Mouse (Mus musculus): ENCODE measurements around the gene Gm20547.
A peak's percentile ranks its signal among the peaks of the same experiment; 100 is the strongest.
"Not testable (repeated sequence)": the region's sequence is repeated elsewhere in the genome, so short reads cannot be mapped to it uniquely, and the experiment has no call there.

Gm20547 gene

DNA sequence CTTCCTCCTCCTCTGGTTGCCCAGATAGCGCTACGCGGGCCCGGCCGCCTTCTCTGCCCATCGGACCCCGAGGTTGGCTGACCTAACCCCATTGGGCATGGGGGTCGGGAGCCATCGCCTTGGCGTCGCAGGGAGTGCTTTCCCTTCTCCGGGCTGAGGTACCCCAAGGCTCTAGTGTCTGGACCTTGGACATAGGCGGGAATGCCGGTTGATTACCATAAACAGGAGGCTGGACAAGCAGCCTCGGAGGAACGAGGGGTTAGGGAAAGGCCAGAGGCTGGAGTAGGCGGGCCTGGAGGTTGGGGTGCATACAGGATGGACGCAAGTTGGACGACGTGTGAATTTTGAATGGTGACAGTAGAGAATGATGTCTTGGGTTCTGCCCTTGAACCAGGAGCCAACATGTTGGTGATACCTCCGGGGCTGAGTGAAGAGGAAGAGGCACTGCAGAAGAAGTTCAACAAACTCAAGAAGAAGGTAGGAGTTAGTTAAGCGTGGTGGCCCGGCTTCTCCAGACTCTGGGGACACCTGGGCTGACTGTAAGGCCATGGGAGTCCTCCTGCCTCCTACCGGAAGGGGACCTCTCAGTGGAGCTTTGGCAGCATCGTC lies 31.2 kb downstream of the Gm20547 start:
- DNase-seq: no peak

DNA sequence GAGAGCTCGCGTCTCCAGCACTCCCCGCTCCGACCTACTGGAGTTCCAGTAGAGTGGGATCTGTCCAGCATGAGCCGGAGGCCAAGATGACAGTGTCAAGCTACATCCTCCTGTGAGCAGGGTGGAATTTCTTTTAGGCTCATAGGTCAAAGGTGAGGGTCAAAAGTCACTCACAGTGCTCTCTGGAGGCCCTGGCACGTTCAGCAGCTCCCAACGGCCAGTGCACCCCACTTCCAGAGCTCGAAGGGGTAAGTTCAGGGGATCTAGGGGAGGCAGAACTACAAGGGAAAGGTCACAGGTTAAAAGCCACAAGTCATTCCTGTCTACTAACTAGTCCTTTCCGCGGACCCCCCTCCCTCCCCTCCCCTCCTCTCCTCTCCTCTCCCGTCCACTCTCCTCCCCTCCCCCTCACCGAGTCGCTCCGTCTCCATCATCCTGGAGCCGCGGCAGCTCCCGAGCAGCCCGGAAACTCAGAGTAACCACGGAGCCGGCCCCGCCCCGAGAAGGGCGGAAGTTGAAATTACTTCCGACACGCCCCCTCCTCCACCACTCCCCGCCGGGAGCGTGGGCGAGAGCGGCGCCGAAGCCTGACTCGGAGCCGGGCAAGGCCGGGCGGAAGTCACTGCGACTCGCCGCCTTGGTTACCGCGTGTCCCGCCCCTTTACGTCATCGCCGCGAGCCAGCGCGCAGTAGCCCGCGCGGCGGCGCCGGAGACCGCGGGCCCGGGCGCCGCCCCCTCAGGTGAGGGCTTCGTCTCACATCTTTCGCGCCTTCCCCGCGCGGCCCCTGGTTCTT lies 31.9 kb downstream of the Gm20547 start, which contains the start of the genes Skiv2l and Nelfe:
Gene Skiv2l, minus strand, starts transcription at position 489 of the 795 bp plus-strand sequence.
Gene Nelfe, plus strand, starts transcription at position 670 of the 795 bp plus-strand sequence.
- peak; percentile 98 for DNase-seq

DNA sequence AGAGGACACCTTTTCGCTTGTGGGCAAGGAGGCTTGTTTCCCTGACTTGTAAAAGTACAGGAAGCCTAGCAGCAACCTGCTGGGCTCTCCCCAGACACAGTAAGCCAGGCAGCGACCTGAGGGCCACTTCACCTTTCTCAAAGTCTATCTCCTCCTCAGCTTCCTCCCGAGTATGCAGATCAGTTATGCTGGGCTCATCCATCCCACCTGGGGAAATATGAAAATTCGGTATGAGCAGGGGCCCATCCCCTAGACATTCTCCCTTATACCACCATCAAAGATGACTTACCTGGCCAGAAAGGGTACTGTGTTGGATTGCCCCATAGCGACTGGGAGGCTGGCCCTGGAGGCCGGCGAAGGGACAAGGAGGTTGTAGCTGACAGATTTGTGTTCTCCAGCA lies 34.2 kb downstream of the Gm20547 start:
- no peak for DNase-seq

DNA sequence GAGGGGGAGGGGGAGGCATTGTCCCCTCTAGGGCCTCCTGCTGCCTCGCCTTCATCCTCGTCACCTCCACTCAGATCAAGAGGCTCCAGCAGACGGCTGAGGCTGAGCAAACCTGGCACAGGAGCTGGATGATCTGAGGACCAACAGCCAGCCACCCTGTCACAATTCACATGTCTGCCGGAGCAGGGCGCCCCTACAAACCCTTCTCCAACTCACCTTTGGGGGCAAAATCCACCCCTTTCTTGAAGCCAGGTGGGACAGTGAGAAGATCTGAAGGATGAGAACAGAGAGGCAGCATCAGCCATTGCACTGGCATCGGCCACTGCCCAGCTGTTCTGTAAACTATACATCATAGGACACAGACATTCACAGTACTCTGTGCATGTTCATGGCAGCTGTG lies 34.6 kb downstream of the Gm20547 start:
- no peak for DNase-seq

DNA sequence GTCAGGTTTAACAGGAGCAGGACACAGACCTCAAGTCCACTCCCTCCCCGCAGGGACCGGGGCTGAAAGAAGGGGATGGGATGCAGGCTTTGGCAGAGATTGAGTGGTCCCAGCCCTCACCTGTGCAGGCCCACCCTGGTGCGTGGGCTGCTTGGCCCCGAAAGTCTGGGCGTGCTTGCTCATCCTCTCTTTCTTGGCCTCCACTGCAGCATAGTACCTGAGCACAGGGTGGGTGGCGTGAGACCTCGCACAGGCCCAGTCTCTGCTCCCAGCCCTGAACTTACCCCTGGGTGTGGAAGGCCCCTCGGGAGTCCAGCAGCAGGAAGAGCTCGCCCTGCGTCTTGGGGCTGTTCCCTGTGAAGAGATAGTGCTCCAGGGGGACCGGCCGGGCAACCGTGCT lies 37.0 kb downstream of the Gm20547 start:
- no peak for DNase-seq

DNA sequence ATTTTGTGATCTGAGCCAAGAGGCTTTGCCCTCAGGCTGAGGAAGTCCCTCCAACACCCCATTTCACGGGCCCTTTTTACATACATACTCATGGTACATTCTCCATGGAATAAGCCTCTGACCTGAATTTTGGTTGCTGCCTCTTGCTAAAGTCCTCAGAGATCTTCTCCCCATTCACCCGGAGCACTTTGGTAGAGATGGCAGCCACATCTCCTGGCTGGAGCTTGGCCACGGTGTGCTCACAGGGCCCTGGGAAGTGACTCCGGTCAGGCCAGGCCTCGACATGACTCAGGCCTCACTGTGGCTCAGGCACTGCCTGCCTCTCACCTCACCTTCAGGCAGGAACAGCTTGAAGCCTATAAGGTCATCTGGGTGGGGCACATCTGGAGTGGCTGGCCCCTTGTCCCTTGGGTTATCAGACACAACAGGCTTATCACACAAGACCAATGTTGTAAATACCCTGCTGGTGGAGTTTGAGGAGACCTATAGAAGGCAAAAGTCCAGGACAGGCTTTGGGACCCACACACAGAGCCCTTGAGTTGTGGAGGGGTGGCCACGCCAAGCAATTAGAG lies 41.0 kb downstream of the Gm20547 start:
- peak; percentile 40 for DNase-seq

DNA sequence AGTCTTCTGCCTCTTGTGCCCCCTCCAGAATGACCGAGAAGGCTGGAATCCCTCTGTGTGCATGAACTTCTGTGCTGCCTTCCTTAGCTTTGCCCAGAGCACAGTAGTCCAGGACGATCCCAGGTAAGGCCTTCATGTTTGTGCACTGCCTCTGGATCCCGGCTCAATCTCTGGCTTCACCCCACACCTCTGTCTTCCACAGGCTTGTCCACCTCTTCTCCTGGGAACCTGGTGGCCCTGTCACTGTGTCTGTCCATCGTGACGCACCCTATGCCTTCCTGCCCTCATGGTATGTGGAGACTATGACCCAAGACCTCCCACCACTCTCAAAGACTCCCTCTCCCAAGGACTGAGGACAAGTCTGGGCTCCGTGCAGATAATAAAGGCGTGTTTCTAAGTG lies 43.1 kb downstream of the Gm20547 start:
- no peak for DNase-seq

DNA sequence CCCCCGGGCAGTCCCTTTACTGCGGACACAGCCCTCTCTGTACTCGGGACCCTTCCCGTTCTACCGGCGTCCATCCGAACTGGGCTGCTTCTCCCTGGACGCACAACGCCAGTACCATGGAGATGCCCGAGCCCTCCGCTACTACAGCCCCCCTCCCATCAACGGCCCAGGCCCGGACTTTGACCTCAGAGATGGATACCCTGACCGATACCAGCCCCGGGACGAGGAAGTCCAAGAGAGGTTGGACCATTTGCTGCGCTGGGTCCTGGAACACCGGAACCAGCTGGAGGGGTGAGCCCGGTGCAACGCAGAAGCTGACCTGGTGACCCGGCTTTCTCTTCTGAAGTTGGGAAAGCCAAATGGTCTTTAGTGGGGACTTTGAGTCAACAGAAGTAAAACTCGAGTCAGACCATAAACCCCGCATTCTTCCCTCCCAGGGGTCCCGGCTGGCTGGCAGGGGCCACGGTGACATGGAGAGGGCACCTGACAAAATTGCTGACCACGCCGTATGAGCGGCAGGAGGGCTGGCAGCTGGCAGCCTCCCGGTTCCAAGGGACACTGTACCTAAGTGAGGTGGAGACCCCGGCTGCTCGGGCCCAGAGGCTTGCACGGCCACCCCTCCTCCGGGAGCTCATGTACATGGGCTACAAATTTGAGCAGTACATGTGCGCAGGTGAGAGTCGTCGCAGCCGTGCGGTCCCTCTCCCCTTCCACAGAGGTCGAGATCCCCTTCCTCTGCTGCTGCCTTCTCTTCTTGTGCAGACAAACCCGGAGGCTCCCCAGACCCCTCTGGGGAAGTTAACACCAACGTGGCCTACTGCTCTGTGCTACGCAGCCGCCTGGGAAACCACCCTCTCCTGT lies 44.1 kb downstream of the Gm20547 start:
- DNase-seq: no peak

DNA sequence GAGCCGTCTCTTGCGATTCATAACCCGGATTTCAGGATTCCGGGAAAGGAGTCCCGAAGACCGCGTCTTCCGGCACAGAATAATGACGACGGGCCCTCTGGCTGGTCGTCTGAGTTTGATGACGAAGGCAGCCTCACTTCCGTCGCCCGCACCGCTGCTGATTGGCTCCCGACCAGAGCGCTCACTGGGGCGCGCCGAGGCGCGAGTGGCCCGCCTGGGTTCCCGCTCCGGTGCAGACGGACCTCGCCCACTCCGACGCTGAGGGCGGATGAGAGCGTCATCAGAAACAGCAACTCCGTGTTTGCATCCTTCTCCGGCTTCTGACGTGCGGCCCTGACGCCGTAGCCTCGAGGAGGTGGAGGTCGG lies 45.0 kb downstream of the Gm20547 start, which contains the start of the genes Stk19 and Dxo:
Gene Stk19, minus strand, starts transcription at position 90 of the 366 bp plus-strand sequence.
Gene Dxo, plus strand, starts transcription at position 164 of the 366 bp plus-strand sequence.
- DNase-seq: peak; percentile 96

DNA sequence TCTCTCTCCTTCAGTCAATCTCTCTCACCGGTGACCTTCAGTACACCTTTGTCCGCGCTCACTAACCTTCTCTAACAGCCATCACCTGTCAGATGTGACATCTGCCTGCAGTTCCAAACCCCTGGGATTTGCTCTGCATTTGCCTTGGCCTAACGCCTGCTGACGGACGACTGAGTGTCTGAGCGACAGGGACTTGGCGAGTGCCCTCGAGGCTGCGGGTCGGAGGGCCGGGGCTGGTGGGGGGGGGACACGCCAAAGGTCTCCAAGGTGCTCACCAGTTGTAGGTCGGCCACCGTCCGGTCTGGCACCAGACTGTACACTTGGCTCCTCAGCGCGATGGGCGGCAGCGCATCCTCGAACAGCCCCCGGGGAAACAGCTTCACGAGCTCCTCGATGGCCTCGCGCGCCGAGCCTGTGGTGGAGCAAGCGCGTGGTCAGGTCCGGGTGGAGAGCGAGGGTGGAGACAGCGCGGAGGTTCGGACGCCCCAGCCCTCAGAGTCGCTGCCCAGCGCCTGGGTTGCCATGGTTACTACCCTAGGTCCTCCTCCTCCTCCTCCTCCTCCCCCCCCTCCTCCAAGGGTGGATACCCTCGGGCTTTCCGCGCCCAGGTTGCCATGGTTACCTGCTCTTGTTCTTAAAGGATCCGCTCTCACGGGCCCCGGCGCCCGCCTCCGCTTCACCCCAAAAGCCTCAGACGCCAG lies 45.5 kb downstream of the Gm20547 start:
- DNase-seq: peak; percentile 84

DNA sequence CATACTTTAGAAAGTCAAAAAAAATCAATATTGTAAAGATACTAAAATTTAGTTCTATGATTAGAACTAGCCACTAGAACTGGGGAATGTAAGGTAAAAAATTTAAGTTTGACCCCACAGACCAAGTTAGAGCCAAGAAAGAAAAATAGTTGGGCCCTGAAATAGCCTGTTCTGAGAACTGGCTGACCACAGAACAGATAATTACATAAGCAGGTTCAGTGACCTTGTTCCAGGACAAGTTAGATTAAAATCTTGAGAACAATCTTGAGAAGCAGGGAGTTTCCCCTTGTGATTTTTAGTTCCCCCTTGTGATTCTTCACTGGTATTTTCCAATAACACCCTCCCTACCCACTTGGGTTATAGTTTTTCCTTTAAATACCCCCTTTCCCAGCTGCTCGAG lies 51.1 kb downstream of the Gm20547 start:
- not testable (repeated sequence) for DNase-seq

DNA sequence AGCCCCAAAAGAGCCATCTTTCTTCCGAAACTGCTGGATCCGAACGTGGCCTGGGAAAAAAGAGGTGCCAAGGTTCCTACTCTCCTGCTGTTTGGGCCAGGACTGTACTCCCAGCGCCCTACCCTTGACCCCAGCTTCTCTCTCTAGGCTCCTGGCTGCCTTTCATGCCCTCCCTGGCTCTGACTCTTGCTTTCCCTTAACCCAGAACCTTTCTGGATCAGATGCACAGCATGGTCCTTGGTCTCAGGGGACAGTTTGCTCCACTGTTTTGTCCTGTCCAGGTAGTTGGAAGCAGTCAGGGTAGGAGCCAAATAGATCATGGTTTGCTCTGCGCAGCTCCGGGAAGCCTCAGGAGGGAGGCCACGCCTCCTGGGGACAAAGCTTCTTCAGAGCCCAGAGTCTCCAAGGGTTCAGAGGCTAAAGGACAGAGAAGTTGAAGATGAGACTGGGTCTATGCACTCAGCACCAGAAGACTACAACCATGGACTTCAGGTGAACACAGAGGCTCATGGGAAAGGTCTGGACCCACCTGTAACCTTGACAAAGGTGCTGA lies 66.9 kb downstream of the Gm20547 start:
- DNase-seq: no peak

DNA sequence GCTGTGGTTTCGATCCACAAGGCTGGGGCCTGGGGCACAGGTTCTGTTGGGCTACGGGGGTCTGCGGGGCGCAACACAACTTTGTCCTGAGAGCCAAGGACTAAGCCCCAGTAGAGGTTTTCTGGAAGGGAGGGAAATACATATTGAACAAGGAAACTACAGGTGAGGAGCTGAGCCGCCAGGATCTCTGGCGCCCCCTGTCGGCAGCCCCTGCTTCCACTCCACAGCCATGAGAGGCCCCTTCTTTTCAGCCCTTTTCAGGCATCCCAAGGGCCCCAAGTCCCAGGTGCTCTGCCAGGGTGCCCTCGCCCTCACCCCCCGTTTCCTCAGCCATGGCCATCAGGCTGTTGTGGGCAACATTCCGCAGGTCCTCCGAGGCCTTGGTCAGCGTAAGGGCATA lies 68.1 kb downstream of the Gm20547 start:
- peak; percentile 52 for DNase-seq

DNA sequence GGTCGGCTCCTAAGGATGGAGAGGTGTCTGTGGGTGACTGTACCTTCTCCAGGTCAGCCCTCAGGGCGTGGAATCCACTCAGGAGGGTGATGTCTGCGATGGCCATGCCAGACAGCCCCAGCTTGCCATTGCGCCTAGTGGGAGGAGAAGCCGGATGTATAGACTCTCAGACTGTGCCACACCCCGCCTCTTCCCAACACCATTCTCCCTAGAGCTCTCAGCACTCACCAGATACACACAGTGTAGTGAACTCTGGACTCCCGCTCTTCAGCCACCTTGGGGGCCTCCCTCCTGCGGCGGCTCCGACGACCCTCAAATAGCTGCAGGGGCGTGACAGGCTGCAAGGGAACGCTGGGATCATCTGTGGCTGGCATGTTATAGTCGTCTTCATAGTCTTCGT lies 70.6 kb downstream of the Gm20547 start:
- DNase-seq: no peak

DNA sequence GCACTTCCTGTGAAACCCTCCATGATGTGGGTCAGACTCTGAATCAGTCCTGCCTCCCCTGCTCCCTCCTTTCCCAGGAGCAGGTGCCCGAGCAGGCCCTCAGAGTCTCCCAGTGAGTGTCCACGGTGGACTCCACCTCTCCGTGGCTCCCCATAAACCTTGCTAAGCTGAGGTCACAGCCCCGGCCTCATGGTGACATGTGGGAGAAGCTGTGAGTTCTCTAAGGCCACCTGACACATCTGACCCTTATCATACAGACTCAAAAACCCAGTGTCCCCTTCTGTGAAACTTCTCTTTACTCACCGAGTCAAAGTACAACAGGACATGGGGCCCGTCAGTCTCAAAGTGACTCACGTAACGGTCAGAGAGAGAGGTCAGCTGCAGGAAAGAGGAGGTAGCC lies 71.0 kb downstream of the Gm20547 start:
- not testable (repeated sequence) for DNase-seq

DNA sequence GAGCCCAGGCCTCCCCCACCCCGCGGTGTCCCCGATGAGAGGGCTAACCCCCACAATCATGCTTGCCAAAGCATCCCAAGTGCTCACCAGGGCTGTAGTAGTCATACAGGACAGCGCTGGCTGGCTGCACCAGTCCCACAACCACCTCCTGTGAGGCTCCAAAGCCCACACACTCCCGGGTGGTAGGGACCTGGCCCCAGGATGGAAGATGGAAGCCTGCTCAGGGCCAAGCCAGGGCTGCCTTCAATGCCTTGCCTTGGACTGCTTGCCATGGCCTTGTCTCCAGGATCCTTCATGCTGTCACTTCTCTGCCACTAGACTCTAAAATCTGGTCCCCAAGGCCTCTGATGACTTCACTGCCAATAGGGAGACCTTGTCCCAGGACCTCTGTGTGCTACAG lies 71.4 kb downstream of the Gm20547 start:
- DNase-seq: not testable (repeated sequence)

DNA sequence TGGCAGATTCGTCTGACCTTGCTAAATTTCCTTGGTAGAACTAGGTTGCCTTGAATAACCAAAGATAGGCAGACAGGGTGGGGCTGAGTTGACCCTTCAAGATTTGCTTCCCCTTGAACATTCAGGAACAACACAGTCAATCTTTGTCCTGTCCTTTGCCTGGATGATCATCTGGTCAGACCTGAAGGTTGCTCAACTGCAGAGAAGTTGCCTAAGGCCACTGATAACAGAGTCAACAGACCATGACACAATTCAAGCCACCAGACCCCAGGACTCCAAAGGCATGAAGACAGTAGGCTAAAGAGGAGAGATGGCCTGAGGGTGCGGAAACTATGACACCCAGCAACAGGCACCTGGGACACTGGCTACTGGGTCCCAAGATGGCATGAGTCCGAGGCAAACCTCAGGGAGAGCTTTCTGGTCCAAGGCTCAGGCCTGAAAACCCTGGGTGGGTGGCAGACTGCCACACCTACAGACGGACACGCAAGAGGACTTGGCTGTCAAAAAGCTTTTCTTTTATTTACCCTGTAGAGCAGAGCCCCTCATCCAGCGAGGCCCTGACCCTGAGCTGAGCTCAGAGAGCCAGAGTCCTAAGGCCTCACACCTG lies 73.1 kb downstream of the Gm20547 start:
- DNase-seq: no peak

DNA sequence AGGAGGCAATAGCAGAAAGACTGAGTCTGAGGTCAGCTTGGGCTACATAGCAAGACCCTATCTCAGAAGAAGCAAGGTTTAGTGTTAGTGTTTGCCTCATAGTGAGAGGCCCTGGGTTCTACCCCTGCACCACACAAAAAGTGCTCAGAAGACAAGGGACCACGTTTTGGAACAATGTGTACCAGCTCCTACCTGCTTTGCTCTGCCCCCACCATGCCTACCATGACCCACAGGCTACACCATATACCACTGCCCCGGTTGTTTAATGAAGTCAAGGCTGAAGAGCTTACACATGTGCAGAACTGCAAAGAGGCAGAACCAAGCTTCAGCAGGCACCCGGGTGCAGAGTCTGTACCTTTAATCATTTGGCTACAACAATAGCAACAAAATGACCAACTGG lies 74.7 kb downstream of the Gm20547 start:
- no peak for DNase-seq

Data from liver (tissue).